In genomic region chr11:105574241-105574640, GRCm38 (mm10) we compare ENCODE assay signal across 9 mouse cellular contexts. TPM values are rescaled to one million over a fixed set of nuclear protein-coding genes. Genes with fewer than 3 reads are reported as not detected.
DNase-seq lines count a peak whose midpoint lies in the region; ATAC-seq lines count a peak whose summit lies in the region.
"Had no signal": no experiment of that assay in that cellular context is flagged by ENCODE, and none has a peak within 500 bp of the region (broad histone marks: within the 10 kb centered on the region; RNA-seq: fewer than 3 reads in every experiment).

No protein-coding gene starts in this region.

- no peaks in the 10 kb centered on the region for H3K9me3 ChIP-seq in forebrain, embryonic 12.5 days

- WGBS in forebrain, embryonic 12.5 days = 83% methylated on average over 7 of the region's 7 CpGs

- no peaks in the 10 kb centered on the region for H3K36me3 ChIP-seq in forebrain, embryonic 12.5 days (replicated peaks)

- H3K4me3 ChIP-seq in forebrain, embryonic 12.5 days (replicated peaks) = no peak overlapping the region

- no peaks in the 10 kb centered on the region for H3K27me3 ChIP-seq in forebrain, embryonic 12.5 days

- DNase-seq in left cerebral cortex, postnatal 4 days = peak; percentile 49
- no peak for DNase-seq in left cerebral cortex, postnatal 10 days (ENCODE audit: extremely low spot score in 1 of 2, low spot score in 2 of 2)
- DNase-seq in cerebellum, adult 8-10 months = peak; percentile 6
- DNase-seq in heart, postnatal 14 days = peak; percentile 59 to 77
- DNase-seq in ovary, postnatal 14 days (ENCODE audit: low spot score) = peak; percentile 30
- no peak for DNase-seq in thymus, postnatal 10 days (ENCODE audit: low spot score in 2 of 2)
- no peak for DNase-seq in right cerebral cortex, postnatal 36 days (ENCODE audit: low spot score in 2 of 2)

- H3K4me2 ChIP-seq in forebrain, embryonic 12.5 days = no peak overlapping the region

- no peak for ATAC-seq in forebrain, embryonic 12.5 days (ENCODE audit: low FRiP score)

- no peak overlapping the region for H3K9ac ChIP-seq in forebrain, embryonic 12.5 days

- intact Hi-C loops in left cerebral cortex, postnatal 4 days (cut with DNase I) = no loop called here
- intact Hi-C loops in left cerebral cortex, postnatal 10 days (cut with DNase I) = no loop called here
- intact Hi-C loops in heart, postnatal 14 days (cut with DNase I) = no loop called here

- H3K4me1 ChIP-seq in forebrain, embryonic 12.5 days = no peaks in the 10 kb centered on the region

- H3K27ac ChIP-seq in forebrain, embryonic 12.5 days = no peak overlapping the region
- H3K27ac ChIP-seq: macrophage had no signal

RNA-seq across cellular contexts. Expression of gene Tanc2, which starts 15.5 kb away (rescaled TPM):
- total RNA-seq in left cerebral cortex, postnatal 4 days (2021) = 100 to 1,000 TPM; 238 to 241 TPM
- 100 to 1,000 TPM; 247 to 268 TPM for total RNA-seq in left cerebral cortex, postnatal 10 days (2021)
- total RNA-seq in heart, postnatal 14 days (2021) = 10 to 100 TPM; 18.5 to 22.3 TPM
- polyA plus RNA-seq in forebrain, embryonic 12.5 days (2016; fragmentation: Nextera tagmentation; extraction: Ambion mirVana) = 17.7 and 19.1 TPM in 2 replicates

Comparison
In these comparisons a context has a peak if more than half of its experiments do, and no peak if none do; other contexts are left out.
1. DNase-seq: peak in left cerebral cortex, postnatal 4 days (single experiment), cerebellum, adult 8-10 months (single experiment), heart, postnatal 14 days (2 of 2) and ovary, postnatal 14 days (single experiment); none in left cerebral cortex, postnatal 10 days (0 of 2), thymus, postnatal 10 days (0 of 2) and right cerebral cortex, postnatal 36 days (0 of 2).
2. RNA of gene Tanc2, which starts 15.5 kb away (total RNA-seq): 247 to 268 TPM in left cerebral cortex, postnatal 10 days and 238 to 241 TPM in left cerebral cortex, postnatal 4 days; 18.5 to 22.3 TPM in heart, postnatal 14 days; every median in the first group is over 10 times any median in the second.